Mouse (Mus musculus): ENCODE results near the gene Sec14l1.

Sec14l1 gene

DNA sequence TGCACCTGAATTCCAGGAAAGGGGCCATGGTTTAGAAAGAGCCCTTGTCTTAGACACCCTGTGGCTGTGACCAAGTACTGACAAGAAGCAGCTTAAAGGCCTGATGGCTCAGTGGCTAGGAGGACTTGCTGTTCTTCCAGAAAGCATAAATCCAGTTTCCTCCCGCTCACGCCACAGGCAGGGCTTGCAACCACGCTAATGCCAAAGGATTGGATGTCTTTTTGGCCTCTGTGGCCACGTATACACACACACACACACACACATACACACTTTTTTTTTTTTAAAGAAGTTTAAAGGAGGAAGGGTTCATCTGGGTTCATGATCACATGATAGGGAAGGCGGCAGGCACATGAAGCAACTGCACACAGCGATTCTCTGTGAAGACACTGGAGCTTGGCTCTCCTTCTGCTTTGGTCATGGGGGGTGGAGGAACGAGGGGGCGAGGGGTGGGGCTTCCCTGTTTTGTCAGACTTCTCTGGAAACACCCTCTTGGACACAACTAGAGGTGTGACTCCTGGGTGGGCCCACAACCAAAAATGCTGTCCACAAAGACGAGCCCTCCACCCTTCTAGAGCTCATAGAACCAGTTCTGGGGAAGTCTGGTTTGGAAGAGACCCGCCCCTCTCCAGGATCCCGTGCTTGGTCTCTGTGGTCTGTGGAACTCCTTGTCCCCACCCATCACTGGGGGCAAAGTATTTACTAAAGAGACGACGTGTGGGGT lies 26.5 kb upstream of the Sec14l1 start:
- no peak for DNase-seq

DNA sequence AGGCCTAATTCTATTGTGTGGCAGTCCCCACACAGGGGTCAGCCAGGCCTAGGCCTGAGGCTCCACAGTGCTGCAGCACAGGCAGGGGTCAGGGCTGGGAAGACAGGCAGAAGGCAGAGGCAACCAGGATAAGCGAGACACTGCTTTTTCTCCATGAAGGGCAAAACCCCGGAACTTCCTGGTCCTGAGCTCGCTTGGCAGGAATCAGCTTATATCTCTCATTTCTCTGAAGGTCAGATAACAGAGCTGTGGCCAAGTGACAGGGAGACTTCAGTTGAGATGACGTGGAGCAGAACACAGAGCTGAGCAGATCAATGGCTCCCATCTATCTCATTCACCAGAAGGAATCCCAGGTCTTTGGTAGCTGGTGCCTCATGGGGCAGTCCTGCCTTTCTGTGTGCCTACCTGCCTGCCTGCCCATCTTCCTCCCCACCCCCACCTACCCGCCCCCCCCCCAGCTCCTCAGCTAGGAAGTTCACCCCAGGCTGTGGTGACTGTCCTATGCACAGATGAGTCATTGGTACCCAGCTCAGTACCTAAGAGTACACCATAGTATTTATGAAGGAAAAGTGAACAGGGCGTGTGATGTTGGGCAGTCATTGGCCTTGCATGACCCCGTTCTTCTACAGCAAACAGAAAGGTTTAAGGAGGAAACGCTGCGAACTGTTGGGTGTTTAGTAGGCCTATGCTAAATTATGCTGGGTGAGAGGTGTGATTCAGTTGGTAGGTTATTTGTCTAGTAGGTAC lies 25.1 kb upstream of the Sec14l1 start:
- DNase-seq, result no peak

GRCm38 (mm10) chr11:117091406-117091805 lies 23.6 kb upstream of the Sec14l1 start:
- no peak for DNase-seq

DNA sequence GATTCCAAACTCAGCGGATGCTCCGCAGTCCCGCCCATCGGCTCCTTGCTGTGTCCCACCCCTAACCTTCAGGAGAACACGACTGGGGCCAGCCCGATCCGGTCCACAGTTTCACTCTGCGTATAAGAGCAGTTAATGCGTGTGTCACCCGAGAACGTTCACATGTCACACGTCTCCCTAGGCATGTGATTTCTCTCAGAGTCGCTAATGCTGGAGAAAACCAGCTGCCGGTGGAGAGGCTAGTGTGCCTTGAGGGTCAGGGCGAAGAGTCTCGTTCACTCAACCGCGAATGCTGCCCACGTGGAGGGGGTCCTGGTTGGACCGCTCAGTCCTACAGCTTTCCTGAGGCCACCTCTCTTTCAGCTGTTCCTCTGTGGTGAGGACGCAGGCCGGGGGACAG lies 23.1 kb upstream of the Sec14l1 start:
- no peak for DNase-seq

DNA sequence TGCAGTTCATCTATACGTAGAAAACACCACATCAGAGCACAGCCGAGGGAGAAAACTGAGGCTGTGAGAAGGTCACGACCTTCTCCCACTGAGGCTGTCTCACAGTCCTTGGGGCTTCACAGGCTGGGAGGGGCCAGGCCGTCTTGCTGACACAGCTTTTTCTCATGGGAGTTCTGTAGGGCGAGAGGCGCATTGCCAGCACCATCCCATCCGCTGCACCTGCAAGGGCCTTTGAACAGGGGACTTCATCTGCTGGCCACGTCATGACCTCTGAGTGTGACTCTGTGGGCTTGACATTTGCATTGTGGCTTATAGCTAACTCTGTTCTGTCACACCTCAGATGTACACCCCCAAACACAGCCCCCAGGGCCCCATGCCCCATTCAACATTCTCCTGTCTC lies 22.3 kb upstream of the Sec14l1 start:
- peak; percentile 87 for DNase-seq

DNA sequence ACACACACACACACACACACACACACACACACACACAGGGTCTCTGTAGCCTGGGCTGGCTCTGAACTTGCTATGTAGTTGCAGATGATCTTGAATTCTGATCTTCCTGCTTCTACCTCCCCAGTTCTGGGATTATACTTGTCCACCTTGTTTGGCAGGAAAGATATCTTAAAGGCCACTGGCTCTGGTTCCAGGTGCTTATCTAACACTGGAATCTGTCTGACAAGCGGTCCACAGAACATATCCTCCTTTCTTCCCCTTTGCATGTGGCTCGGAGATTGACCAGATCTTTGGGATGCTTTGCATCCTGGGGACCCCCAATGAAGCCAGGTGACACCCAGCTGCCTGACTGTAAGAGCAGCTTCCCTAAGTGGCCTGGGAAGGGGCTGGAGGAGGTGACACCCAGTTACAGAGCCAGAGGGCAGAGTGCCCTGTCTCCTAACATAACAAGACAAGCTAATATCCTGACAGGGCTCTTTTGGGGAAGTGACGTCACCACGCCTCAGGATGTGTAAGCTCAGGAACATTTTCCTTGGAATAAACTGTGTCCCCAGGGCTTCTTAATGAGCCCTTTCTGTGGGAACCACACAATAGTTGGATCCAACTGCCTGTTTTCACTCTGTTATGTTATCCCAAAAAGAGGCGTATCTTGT lies 20.9 kb upstream of the Sec14l1 start:
- DNase-seq, result no peak

DNA sequence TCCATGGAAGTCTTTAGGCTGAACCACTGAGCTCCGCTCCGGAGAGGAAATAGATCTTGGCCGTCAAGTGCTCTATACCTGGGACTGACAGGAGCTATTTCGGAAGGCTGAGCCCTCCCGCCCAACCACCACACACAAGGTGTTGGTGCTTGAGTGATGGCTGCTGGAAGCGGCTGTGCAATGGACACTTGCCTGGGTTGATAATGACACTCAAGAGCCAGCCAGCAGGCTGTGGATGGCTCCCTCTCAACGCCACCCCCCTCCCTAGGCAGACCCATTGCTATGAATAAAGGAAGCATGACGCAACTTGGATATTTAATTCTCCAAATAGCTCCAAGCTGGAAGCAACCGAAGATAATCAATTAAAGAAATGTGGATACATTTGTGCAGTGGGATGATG lies 20.3 kb upstream of the Sec14l1 start:
- DNase-seq, result no peak

DNA sequence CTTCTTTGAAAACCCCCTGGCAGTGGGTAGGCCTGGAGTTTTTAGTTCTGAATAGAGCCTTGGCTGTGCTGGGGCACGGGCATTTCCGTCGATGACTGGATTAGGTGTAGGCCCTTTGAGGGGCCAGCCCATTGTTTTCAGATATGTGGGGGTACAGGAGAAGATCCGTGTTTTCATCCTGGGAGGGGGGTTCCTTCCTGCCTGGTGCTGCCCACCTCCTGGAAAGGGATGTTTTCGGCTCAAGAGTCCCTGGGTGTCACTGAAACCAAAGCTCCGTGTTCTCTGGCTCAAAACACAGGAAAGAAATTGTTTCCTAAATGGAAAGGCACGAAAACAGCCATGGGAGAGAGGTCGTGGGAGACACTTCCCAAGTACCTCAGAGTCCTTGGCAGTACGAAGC lies 17.9 kb upstream of the Sec14l1 start:
- DNase-seq, result no peak

GRCm38 (mm10) chr11:117098155-117098554 lies 16.8 kb upstream of the Sec14l1 start:
- DNase-seq, result no peak

GRCm38 (mm10) chr11:117098784-117099183 lies 16.2 kb upstream of the Sec14l1 start:
- no peak for DNase-seq

- no peak for DNase-seq
Measured at GRCm38 (mm10) chr11:117099372-117099771, 15.6 kb upstream of the Sec14l1 start.

DNA sequence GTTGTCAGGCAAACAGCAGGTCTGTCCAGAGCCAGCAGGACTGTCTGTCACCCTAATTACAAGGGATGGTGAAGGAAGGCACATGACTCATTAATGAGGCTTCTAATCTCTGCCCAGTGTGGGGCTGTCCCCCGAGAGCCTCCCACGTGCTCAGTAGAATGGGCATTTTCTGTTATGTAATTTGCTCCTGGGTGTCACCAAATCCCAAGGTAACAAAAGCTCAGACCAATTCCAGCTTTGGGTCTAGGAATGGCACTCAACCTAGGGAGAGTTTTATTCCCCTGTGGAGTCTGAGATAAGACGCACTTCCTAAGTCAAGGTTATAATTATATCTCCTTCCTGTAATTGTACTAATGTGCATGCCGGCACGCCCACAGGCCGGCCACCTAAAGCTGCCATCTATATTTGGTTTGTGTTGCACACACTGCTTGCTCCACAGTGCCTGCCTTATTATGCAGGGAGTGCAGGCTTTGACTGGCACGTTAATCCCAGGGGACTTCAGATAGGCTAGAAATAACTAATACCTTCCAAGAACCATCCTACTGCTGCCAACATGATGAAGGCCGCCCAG lies 13.5 kb upstream of the Sec14l1 start:
- DNase-seq, result no peak

- no peak for DNase-seq
Measured at GRCm38 (mm10) chr11:117101925-117102717, 12.8 kb upstream of the Sec14l1 start.

DNA sequence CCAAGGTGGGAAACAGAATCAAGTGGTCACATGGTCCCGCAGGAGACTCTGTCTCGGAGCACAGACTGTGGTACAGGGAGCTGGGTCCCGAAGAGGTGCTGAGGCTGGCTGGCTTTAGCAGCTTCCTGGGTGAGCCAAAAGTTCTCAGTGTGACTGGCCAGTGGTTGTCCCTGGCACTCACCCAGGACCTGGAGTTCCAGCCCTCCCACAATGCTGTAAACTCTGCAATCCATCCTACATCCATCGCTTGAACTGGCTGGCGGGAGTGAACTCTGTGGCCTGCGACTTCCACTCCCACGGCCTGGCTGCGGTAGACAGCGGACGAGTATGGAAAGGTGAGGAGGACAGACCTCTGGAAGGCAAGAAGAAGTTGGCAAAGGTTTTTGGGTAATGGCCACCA lies 11.4 kb upstream of the Sec14l1 start:
- DNase-seq, result no peak

DNA sequence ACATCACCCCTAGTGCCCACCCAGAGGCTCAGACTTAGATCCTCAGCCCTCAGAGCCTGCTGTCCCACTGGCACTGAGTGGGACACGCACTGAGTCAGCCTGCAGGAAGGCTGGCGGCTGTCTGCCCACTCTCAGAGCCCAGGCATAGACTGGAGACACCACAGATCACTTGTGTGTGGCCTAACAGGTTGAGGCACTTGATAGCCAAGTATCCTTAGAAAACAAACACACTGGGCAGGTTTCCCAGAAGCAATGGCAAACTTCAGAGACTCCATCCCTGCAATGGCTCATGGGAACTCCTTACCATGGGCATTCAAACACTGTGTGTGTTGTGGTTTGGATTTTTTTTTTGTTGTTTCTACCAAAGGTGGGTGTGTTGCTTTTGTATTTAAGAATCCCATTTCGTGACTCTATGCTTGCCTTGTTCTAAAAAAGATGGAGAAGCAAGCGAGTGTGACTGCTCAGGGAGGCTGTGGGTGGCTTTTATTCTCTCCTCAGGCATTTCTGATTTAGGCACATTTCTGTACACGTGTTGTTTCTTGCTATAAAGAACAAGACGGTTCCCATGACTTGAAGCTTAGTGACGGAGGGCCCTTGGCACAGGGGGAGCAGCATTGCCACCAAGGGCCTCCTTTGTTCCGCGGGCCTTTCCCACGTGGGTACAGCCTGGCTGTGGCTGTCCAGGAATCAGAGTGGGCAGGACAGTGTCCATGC lies 10.8 kb upstream of the Sec14l1 start:
- DNase-seq, result no peak

DNA sequence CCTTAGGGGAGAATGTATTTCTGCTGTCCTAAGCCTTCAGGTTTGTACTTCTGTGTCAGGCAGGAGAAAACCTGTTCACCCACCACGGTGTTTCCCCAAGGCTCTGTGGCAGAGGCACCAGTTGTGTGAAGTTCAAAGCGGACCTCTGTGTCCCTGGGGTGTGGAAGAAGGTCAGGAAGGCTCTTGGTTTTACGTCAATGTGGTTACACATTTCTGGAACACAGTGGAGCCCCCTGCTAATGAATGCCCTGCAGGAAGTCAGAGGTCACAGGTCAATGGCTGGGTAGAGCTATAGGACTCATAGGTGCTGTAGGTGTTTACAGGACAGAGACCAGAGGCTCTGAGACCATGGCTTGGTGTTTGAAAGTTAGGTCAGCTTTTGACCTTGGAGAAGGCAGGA lies 9.7 kb upstream of the Sec14l1 start:
- no peak for DNase-seq

GRCm38 (mm10) chr11:117105850-117106249 lies 9.1 kb upstream of the Sec14l1 start:
- no peak for DNase-seq

DNA sequence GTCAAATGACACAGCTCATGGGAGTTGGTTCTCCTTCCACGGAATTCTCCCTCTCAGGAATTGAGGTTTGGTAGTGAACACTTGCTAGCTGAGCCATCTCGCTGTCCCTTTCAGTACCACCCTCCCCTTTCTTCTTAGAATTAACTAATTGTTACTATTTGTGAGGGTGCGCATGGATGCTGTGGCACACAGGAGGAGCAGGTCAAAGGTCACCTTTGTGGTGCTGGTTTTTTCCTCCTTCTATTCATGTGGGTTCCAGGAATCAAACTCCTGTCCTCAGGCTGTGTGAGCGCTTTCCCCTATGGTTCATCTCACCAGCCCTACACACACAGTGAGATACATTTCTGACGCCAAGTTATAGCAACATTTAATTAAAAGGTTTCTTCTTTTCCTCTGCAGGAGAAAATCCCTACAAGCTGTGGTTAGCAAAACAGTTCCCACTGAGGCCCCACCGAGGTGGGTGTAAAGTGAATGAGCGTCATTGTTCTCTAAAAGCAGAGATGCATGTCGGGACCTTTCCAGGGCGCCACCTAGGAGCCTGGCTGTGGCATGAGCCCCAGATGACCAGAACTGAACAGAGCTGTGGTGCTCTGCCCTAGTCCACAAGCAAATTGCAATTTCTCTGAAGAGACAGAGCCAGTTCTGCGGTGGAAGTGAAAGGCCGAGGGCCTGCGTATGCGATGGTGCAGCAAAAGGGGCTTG lies 8.2 kb upstream of the Sec14l1 start:
- no peak for DNase-seq

DNA sequence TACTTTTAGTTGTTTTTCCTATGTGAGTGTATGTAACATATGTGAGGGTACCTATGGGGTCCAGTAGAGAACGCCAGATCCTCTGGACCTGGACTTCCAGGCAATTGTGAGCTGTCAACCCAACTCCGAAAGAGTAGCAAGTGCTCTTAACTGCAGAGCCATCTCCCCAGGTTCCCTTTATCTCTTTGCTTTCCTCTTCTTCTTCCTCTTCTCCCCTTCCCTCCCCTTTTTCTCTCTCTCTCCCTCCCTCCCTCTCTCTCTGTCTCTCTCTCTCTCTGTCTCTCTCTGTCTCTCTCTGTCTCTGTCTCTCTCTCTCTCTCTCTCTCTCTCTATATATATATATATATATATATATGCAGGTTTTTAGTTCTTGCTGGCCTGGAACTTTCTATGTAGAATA lies 7.1 kb upstream of the Sec14l1 start:
- DNase-seq, result no peak

DNA sequence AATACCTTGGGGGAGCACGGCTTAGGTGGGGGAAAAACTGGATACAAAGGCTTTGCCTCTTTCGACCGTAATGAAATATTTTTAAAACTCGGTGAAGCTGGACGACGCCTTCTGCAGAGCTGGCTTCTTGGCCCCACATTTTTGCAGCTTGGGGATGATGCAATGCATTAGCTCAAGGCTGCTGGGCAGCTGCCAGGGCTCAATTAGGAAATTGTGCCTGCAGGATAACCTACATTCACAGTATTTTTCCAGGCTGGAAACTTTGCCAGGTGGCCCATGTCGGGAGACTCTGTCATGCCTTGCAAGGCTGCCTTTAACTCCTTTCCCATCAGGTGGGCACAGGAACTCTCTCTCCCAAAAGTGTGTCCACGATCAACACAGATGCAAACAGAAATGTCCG lies 6.4 kb upstream of the Sec14l1 start:
- DNase-seq, result no peak

DNA sequence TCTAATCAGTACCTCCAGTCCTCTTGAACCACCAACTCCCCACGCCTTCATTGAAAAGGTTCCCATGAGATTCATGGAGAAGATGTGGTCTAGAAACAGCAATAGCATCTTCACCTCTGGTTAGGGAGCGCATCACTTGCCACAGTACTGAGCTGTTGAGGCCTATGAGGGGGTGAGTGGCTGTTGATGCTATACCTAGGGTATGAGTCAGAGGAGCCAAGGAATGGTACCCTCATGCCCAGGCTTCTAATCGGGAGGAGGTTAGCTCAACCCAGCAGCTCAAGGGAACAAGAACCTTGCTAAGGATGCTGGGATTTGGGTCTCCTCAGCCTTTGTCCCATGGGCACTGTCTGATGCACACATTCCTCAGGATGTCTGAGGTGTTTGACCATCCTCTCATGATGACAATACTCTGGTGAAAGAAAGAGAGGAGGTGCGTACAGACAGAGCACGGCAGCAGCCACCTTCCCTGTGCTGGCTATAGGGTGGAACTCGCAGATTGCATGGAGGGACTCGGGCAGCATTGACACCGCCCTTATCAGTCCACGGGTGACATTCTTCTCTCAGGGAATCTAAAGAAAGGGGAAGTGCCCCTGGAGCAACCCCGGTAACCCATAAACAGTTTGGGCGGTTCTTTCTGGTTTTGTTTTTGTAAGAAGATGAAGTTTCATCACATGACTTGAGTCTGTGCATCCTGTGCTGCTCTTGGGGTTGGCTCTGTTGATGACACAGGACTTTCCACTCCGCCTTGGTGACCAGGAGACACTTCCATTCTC lies 5.6 kb upstream of the Sec14l1 start:
- no peak for DNase-seq

All from thymus, postnatal 14 days (tissue).